Mouse (Mus musculus): ENCODE data around the gene Gm6020. TPM values are rescaled to one million over a fixed set of nuclear protein-coding genes. Genes with fewer than 3 reads are reported as not detected.

Gene Gm6020
- not detected for polyA plus RNA-seq (2017; shearing (Covaris generic))

DNA sequence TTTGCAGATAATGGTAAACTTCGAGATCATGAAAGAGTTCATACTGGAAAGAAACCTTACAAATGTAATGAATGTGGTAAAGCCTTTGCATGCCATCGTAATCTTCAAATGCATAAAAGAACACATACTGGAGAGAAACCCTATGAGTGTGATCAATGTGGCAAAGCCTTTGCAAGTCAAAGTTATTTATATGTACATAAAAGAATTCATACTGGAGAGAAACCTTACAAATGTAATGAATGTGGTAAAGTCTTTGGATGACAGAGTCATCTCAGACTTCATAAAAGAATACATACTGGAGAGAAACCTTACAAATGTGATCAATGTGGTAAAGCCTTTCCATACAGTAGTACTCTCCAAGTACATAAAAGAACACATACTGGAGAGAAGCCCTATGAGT, at the start of gene Gm6020:
TSS of gene Gm6020 (plus strand) at position 301 of the 400 bp plus-strand sequence.

DNA sequence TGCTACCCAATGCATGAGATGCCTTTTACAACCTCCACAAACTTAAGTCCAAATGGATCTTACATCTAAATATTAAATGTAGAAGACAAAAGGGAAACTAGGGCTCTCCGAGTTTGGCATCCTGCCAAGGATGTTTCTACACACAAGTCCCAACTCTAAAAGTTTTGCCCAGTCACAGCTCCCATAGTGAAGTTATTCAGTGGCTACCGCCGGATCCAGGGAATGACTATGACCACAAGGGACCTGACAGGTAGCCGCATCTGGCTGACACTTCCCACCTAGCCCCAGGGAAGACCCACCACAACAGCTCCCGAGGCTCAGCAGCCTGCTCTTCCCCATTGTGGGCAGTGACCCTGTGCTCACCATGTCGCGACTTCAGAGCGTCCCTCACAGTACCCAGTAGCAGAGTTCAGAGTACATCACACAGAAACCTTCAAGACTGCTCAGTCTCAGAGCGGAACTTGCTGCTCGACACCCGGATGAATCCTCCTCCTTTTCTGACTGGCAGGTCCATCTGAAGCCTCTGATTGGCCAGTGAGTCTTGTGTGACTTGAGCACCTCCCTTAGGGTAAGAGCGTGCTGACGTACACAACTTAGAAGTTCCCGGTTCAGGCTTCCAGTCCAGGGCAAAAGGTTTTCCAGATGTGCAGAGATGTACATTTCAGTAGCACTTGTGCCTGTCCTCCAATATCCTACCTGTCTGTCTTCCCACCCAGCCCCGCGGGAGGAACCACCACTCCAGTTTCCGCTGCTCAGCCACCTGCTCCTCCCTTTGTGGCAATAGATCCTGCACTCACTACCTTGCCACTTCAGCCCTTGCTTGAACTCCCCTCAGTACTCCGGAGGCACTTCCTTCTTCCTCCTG, 43.1 kb upstream of the Gm6020 start, which contains the start of gene Zfp950:
TSS of gene Zfp950 (minus strand) at position 499 of the 865 bp plus-strand sequence.

DNA sequence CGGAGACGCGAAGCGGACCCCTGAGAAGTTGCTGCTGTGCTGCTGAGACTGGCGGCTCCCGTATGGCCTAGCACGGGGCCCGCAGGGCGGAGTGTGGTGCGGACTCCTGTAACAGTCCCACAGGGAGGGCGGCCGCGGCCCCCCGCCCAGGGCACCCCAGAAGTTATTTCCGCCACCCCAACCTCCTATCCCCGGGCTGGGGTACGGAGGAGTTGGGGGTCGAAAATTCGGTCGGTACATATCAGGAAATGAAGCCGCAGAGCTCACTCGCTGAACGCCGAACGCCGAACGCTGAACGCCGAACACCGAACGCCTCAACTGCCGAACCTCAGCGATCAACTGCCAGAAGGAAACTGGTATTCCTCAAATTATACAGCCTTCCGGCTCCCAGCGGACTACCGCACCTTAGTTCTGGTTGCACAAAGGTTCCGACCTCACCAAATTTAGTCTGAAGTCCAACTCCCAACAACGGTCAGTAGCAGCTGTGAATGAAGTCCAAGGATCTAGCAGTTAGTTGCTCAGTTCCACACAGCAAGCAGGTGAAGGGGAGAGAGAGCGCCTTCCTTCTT, 7.8 kb upstream of the Gm6020 start, which contains the start of gene Gm7102:
TSS of gene Gm7102 (minus strand) at position 554 of the 569 bp plus-strand sequence.

DNA sequence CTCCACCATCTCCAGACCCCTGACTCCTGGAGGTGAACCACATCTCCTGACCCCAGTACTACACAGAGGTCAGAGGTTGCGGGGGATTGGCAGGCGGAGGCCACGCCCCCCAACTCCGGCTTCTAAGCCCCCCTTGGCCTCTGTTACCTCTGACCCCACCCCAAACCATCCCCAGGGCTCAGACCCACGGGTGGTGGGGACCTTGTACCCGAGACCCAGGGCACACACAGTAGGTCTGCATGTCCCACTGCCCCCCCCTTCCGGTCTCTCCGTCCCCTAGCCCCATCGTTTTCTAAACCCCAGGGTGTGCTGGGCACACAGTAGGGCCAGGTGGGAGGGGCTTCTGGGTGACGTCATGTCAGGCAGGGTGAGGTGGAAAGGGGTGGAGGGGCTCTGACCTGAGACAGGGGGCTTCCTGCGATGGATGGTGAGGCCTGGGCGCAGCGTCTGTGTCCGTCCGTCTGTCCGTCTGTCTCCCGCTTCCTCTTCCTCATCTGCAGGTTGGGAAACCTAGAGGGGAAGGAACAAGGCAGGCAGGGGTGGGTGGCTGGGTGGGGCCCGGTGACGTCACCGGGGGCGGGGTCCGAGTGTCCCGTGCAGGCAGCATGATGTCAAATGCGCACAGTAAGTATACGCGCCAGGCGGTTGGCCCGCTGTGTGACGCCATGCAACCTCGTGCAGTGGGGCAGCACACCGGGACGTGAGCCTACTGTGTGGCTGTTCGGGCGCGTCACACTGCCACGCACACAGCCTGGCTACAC, 44.4 kb downstream of the Gm6020 start, which contains the start of gene Csf2ra:
TSS of gene Csf2ra (minus strand) at position 489 of the 761 bp plus-strand sequence.

Other genes starting within 250 kb of the Gm6020 start
- 53.5 TPM for gene Zfp950, start 43.0 kb upstream of the Gm6020 start, polyA plus RNA-seq (2017; shearing (Covaris generic))
- gene Gm7102, start 7.6 kb upstream of the Gm6020 start, polyA plus RNA-seq (2017; shearing (Covaris generic)), result 0.18 TPM
- gene Csf2ra, start 44.5 kb downstream of the Gm6020 start, polyA plus RNA-seq (2017; shearing (Covaris generic)), result 11.8 TPM
- not detected for gene Gm21060, start 113.2 kb downstream of the Gm6020 start, polyA plus RNA-seq (2017; shearing (Covaris generic))

All from CD4-positive, CD25-positive, alpha-beta regulatory T cell (primary cell).